Mouse (Mus musculus) fat pad, adult 2 months (tissue): ENCODE data around the gene Gm1043.

Source experiments
- DNase-seq: peaks from one replicate; pipeline ENCODE4 v3.0.0-alpha.2; 2011; ENCODE audit warnings: low read depth, low spot score; ENCODE audit errors: extremely low read depth

The Gm1043 gene

DNA sequence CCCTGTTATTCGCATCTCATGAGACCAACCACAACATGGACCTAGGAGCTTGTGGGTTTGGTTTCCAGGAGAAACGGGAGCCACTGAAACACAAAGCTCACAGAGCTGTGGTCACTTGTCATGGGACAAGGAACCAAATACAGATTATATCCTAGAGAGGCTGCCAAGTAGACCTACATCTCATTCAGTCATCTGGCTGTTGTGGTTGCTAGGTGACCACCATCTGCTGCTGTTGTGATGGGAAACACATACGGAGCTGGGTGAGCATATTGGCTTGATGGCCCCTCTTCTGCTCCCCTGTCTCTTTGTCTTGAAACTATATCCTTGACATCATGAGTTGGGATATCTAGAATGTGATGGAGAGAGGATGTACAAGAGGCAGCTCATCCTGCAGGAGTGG lies 112.3 kb downstream of the Gm1043 start:
- DNase-seq, result no peak

DNA sequence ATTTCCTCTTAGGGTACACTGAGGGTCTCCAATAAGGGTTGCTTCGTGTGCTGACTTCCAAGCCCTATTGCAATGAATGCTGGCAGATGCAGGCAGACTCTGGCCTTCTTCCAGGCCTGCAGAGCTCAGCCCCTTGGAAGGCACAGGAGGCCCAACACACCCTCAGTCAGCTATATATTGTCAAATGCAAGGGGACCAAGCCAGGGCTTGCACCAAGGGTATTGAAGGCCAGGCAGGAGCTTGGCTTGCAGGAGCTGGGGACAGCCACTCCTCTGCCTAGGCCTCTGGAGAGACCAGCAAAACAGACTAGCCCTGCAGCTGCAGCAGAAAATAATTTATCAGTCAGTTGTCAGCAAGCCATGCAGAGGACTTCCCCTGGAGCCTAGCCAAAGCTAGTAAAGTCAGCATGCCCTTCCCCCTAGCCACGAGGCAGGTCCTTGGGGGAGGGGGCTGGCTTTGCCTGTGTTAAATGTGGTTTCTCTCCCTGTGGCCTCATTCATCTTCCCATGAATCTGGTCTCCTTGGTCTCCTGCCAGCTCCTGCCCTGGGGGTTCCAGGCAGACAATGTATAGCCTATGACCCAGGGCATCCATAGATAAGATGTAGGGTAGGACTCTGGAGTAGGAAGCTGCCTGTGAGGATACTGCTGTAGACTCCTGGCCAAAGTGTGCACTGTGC lies 113.0 kb downstream of the Gm1043 start:
- DNase-seq, result no peak

DNA sequence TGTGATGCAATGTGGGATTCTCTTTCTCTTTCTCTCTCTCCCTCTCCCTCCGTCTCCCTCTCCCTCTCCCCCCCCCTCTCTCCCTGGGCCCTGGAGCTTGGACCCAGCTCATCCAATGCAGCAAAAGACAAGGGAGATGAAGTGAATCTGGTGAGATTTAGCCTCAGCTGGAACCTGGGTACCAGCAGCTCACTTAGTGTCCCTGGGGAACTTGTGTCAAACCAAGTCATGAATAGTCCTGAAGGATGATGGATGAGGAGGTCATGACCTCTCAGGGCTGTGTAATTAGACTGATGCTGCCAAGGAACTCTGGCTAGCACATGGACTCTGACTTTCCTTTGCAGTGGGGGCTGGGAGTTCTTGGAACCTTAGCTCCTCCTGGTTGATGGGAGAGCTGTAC lies 117.1 kb downstream of the Gm1043 start:
- DNase-seq, result no peak

GRCm38 (mm10) chr5:37204886-37205285 lies 119.7 kb downstream of the Gm1043 start:
- no peak for DNase-seq

DNA sequence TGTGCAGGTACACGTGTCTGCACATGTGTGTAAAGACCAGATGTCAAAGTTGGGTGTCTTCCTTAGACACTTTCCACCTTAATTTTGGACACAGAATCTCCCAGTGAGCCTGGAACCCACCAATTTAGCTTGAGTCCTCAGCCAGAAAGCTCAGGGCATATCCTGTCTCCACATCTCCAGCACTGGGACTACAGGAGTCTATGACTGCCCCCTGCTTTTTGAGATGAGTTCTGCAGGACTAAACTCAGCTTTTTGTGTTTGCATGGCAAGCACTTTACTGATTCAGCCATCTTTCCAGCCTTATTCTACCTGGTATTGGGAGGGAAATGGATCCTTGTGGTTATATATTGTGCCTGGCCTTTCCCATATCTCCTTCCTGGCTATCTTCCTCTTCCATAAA lies 120.2 kb downstream of the Gm1043 start:
- no peak for DNase-seq

GRCm38 (mm10) chr5:37206364-37206763 lies 121.2 kb downstream of the Gm1043 start:
- DNase-seq, result no peak

DNA sequence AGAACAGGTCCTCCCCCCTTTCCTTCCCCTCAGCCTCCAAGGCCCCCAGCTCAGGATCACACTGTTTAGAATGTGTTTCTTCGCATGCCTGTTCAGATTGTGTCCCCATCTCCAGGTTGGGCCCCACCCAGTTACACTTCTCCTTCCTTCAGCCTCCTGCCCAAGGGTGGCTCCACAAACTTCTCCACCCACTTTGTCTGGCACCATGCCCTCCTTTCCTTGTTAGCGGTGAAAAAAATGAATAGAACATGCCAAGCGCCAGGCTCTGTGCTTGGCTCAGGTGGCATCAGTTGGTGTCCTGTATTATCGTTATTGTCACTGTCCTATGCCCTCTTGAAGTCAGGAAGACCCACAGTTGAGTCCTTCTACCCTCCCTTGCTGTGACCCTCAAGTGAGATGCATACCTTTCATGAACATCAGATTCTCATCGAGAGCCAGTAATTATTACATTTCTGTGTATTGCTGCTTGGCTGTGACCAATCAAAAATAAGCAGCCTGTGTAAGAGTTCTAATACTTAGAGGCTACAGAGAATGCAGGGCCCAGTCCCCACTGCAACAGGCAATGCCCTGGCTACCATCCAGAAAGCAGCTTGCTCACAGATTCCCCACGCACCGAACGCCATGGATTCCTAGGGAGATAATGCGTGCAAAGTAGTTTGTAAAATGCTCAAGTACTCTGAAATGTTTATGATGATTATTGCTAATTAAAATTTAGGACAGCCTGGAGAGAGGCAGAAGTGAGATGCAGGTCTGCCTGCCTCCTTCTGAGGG lies 128.0 kb downstream of the Gm1043 start:
- DNase-seq, result no peak

GRCm38 (mm10) chr5:37213709-37214103 lies 128.5 kb downstream of the Gm1043 start:
- DNase-seq, result no peak

DNA sequence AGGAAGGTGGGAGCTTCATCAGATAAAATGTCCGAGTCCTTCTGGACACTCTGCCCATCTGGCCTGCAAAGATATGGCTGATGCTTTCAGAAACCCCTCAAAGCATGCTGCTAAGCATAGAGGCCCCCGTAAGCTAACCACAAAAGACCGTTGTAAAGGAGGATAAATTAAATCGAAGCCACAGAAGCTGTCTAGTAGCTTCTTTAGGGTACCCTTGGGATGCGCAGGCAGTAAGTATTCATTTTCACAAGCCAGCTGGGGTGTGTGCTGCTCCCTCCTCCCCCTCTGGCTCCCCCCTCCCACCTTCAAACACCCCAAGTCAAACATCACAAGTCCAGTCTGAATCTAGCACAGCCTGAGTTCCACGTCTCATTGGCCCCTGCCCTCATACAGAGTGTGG lies 129.4 kb downstream of the Gm1043 start:
- no peak for DNase-seq

DNA sequence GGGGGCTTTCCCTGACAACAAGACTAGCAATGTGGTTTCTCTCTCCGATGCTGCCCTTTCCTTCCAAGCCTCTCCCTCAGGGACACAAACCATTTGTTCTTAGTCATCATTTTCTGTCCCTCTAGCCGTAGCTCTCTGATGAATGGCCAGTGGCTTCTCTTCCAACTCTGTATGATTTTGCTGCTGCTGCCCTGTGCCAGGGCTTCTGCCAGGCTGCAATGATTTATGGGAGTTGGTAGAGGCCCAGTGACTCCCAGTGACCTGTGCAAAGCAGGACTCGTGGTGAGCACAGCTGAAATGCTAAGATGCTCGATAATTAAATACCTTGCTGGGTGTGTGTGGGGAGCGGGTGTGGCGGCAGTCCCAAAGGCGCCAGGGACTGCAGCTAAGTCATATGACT lies 130.1 kb downstream of the Gm1043 start:
- no peak for DNase-seq

GRCm38 (mm10) chr5:37219615-37220014 lies 134.4 kb downstream of the Gm1043 start:
- DNase-seq, result no peak

- DNase-seq, result no peak
Measured at GRCm38 (mm10) chr5:37220575-37220974, 135.4 kb downstream of the Gm1043 start.

- no peak for DNase-seq
Measured at GRCm38 (mm10) chr5:37221563-37221962, 136.4 kb downstream of the Gm1043 start.

DNA sequence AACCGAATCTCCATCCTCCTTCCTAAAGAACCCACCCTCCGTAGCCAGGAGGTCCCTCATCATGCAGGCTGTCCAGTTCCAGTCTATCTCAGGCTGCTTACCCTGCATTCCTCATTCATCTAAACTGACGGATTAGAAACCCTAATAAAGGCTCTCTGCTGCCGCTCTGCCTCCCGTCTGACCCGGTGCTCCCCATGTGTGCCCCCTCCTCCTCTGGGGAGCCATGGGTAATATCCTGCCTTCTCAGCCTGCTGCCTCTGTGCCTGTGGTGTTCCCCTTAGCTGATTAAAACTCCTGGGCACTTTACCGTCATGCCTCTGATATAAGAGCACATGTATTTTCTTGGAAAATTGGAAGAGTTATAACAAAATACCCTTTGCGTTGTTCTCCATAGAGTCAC lies 137.1 kb downstream of the Gm1043 start:
- no peak for DNase-seq

DNA sequence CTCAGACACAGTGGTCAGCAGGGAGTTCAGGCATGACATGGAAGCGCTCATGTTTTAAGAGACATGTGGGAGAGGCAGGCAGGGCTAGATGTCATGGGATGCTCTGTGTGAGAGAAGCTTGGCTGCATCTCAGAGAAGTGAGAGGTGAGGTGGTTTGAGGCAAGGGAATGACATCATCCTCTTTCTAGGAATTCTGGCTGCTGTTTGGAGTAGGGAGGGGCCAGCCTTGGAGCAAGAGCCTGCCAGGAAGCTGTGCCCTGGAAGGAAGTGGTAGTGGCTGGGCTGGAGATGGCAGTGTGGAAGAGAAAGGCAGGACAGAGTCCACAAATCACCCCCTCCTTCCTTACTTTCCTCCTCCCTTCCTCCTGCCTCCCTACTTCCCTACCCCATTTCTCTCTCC lies 140.5 kb downstream of the Gm1043 start:
- no peak for DNase-seq

GRCm38 (mm10) chr5:37227956-37228680 lies 142.9 kb downstream of the Gm1043 start:
- DNase-seq, result no peak

DNA sequence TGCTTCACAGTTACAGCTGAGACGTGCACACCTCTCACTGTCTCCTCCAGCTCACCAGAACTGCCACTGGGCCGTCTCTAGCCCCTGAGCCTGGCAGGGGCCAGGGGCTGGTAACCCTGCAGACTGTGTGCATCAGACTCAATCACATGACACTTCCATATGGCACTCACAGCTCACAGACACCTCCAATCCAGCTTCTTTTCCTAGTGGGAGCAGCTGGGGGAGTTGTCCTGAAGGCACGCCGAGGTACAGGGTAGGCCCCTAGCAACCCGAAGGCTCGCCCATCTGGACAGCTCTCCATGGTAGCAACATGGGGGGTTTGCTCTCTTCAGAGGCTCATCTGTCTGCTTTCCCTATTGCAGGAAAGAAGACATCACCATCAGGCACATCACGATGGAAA lies 143.7 kb downstream of the Gm1043 start:
- no peak for DNase-seq

- no peak for DNase-seq
Measured at GRCm38 (mm10) chr5:37233010-37233557, 147.9 kb downstream of the Gm1043 start.

GRCm38 (mm10) chr5:37238654-37239053 lies 153.5 kb downstream of the Gm1043 start:
- DNase-seq, result no peak

DNA sequence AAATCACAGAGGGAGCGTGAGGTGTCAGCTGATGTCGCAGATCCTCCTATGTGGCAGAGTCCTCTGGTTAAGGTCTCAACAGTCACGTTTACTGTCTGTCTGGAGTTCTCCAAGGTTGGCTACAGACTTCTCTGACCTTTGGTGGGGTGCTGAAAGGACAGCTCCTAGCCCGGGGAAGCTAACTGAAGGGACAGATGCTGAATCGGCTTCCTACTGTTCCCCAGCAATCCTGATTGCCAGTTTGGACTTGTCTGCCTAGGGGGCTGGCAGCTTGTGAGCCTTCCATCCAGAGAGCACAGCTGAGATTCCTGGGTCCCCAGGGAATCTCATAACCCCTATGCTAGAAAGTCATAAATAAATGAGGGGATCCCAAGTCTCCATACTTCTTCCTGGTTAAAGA lies 155.4 kb downstream of the Gm1043 start:
- no peak for DNase-seq

- no peak for DNase-seq
Measured at GRCm38 (mm10) chr5:37241224-37241623, 156.1 kb downstream of the Gm1043 start.
